Mouse (Mus musculus) heart, embryonic 13.5 days (tissue): ENCODE results near the gene Zbtb12. TPM values are rescaled to one million over a fixed set of nuclear protein-coding genes. Genes with fewer than 3 reads are reported as not detected.

Source experiments
- ATAC-seq: fragments of 200-750 bp; cut with Nextera tagmentation; 2 replicates; pipeline ENCODE4 v1.8.0; 2017; ENCODE audit warnings: moderate TSS enrichment; ENCODE audit not compliant: insufficient number of reproducible peaks, low FRiP score, low TSS enrichment; ENCODE audit errors: extremely low read depth
- H3K27ac ChIP-seq: fragments of 300-500 bp; sonication (generic); replicated peaks from 2 replicates; pipeline ENCODE4 v1.5.1; 2015; ENCODE audit warnings: moderate library complexity, mild to moderate bottlenecking, inconsistent platforms
- H3K27me3 ChIP-seq: fragments of 300-500 bp; sonication (generic); replicated peaks from 2 replicates; pipeline ENCODE4 v1.6.1; 2015; ENCODE audit warnings: mild to moderate bottlenecking, inconsistent platforms
- H3K36me3 ChIP-seq: fragments of 300-500 bp; sonication (generic); 2 replicates; pipeline ENCODE4 v1.6.1; 2015; ENCODE audit warnings: mild to moderate bottlenecking, inconsistent platforms
- H3K4me1 ChIP-seq: fragments of 300-500 bp; sonication (generic); 2 replicates; pipeline ENCODE4 v1.6.1; 2015; ENCODE audit warnings: inconsistent platforms
- H3K4me2 ChIP-seq: fragments of 300-500 bp; sonication (generic); 2 replicates; pipeline ENCODE4 v1.6.1; 2015; ENCODE audit warnings: inconsistent platforms, mild to moderate bottlenecking, moderate library complexity
- H3K4me3 ChIP-seq: fragments of 300-500 bp; sonication (generic); 2 replicates; pipeline ENCODE4 v1.5.1; 2015; ENCODE audit warnings: moderate library complexity, mild to moderate bottlenecking, inconsistent platforms
- H3K9ac ChIP-seq: fragments of 300-500 bp; sonication (generic); 2 replicates; pipeline ENCODE4 v1.6.1; 2015; ENCODE audit warnings: inconsistent platforms, mild to moderate bottlenecking, moderate library complexity
- H3K9me3 ChIP-seq: fragments of 300-500 bp; sonication (generic); 2 replicates; pipeline ENCODE4 v1.6.1; 2016; ENCODE audit warnings: inconsistent platforms
- WGBS: fragments of 180-500 bp; shearing (Covaris S2); methylation state at CpG from one replicate; pipeline ENCODE4 v1.1.7; 2015; ENCODE audit warnings: mixed read lengths; 5-methylcytosine and 5-hydroxymethylcytosine counted together
- polyA plus RNA-seq: library from polyadenylated mRNA; unstranded; fragments of >200 nt; fragmentation: Nextera tagmentation; extraction: Ambion mirVana; gene quantifications from 2 replicates; pipeline ENCODE4 v1.2.1, GENCODE M21; 2015

Gene Zbtb12
- polyA plus RNA-seq, 1 experiment from 2014 or later = 2.0 TPM

DNA sequence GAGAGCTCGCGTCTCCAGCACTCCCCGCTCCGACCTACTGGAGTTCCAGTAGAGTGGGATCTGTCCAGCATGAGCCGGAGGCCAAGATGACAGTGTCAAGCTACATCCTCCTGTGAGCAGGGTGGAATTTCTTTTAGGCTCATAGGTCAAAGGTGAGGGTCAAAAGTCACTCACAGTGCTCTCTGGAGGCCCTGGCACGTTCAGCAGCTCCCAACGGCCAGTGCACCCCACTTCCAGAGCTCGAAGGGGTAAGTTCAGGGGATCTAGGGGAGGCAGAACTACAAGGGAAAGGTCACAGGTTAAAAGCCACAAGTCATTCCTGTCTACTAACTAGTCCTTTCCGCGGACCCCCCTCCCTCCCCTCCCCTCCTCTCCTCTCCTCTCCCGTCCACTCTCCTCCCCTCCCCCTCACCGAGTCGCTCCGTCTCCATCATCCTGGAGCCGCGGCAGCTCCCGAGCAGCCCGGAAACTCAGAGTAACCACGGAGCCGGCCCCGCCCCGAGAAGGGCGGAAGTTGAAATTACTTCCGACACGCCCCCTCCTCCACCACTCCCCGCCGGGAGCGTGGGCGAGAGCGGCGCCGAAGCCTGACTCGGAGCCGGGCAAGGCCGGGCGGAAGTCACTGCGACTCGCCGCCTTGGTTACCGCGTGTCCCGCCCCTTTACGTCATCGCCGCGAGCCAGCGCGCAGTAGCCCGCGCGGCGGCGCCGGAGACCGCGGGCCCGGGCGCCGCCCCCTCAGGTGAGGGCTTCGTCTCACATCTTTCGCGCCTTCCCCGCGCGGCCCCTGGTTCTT lies 29.4 kb upstream of the Zbtb12 start, which contains the start of the genes Skiv2l and Nelfe:
TSS of gene Skiv2l (minus strand) at position 489 of the 795 bp plus-strand sequence.
TSS of gene Nelfe (plus strand) at position 670 of the 795 bp plus-strand sequence.
- peak within 1 kb of the TSS; percentile 25; the same call in 1 of the 2 replicates for H3K27ac ChIP-seq

GRCm38 (mm10) chr17:34850517-34851125 lies 28.7 kb upstream of the Zbtb12 start:
- 2% methylated on average over 25 of the region's 25 CpGs for WGBS
- Histone ChIP-seq H3K4me2 (peak overlapping the region; percentile 98), H3K9me3 (no peaks in the 10 kb centered on the region), H3K9ac (peak overlapping the region; percentile 94), H3K4me1 (peaks cover 18% of the 10 kb centered on the region), H3K36me3 (peaks cover 62% of the 10 kb centered on the region), H3K27ac (peak overlapping the region; percentile 25; the same call in 1 of the 2 replicates), H3K27me3 (no peaks in the 10 kb centered on the region), H3K4me3 (peak overlapping the region; percentile 97)
- ATAC-seq = no peak

More for the DNA sequence above, 29.4 kb upstream of the Zbtb12 start, which contains the start of the genes Skiv2l and Nelfe:
- Histone ChIP-seq H3K9me3 (no peaks in the 10 kb centered on the region), H3K4me3 (peak within 1 kb of the TSS; percentile 97), H3K9ac (peak within 1 kb of the TSS; percentile 94), H3K36me3 (peaks cover 63% of the 10 kb centered on the region), H3K27me3 (no peaks in the 10 kb centered on the region), H3K4me1 (peaks cover 18% of the 10 kb centered on the region), H3K4me2 (peak within 1 kb of the TSS; percentile 98)
- ATAC-seq = peak; percentile 97
- WGBS = under 1% methylated on average over 57 of the region's 65 CpGs

GRCm38 (mm10) chr17:34853511-34853910 lies 25.8 kb upstream of the Zbtb12 start:
- WGBS = 71% methylated on average over 8 of the region's 8 CpGs
- H3K9ac ChIP-seq = no peak overlapping the region
- peaks cover 58% of the 10 kb centered on the region for H3K36me3 ChIP-seq
- peaks cover 18% of the 10 kb centered on the region for H3K4me1 ChIP-seq
- H3K27ac ChIP-seq = no peak overlapping the region
- ATAC-seq = no peak
- H3K27me3 ChIP-seq = no peaks in the 10 kb centered on the region
- H3K4me3 ChIP-seq = no peak overlapping the region
- no peaks in the 10 kb centered on the region for H3K9me3 ChIP-seq
- no peak overlapping the region for H3K4me2 ChIP-seq

DNA sequence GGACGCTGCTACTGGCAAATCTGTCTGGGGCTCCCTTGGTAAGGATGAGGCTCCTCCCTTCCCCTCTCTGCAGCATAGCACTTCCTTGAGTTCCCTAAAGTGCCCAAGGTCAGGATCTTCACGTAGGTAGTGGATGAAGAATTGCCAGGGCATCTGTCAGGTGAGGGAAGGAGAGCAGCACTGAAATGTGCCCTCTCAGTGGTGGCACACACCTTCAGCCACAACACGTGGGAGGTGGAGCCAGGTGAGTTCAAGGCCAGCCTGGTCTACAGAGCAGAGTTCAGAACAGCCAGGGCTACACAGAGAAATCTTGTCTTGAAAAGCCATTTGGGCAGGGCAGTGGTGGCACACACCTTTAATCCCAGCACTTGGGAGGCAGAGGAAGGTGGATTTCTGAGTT lies 24.5 kb upstream of the Zbtb12 start:
- no peaks in the 10 kb centered on the region for H3K27me3 ChIP-seq
- H3K4me1 ChIP-seq = peaks cover 11% of the 10 kb centered on the region
- no peaks in the 10 kb centered on the region for H3K9me3 ChIP-seq
- no peak overlapping the region for H3K4me2 ChIP-seq
- H3K9ac ChIP-seq = no peak overlapping the region
- ATAC-seq = no peak
- no peak overlapping the region for H3K4me3 ChIP-seq
- WGBS = 77% methylated on average over 3 of the region's 3 CpGs
- peaks cover 58% of the 10 kb centered on the region for H3K36me3 ChIP-seq
- no peak overlapping the region for H3K27ac ChIP-seq

GRCm38 (mm10) chr17:34855825-34856224 lies 23.5 kb upstream of the Zbtb12 start:
- no peak overlapping the region for H3K4me2 ChIP-seq
- peaks cover 7% of the 10 kb centered on the region for H3K4me1 ChIP-seq
- peaks cover 58% of the 10 kb centered on the region for H3K36me3 ChIP-seq
- H3K4me3 ChIP-seq = no peak overlapping the region
- peak overlapping the region; percentile 60; the same call in 1 of the 2 replicates for H3K9ac ChIP-seq
- no peaks in the 10 kb centered on the region for H3K9me3 ChIP-seq
- H3K27ac ChIP-seq = no peak overlapping the region
- WGBS = 31% methylated on average over 3 of the region's 3 CpGs
- peaks cover 6% of the 10 kb centered on the region for H3K27me3 ChIP-seq
- no peak for ATAC-seq

DNA sequence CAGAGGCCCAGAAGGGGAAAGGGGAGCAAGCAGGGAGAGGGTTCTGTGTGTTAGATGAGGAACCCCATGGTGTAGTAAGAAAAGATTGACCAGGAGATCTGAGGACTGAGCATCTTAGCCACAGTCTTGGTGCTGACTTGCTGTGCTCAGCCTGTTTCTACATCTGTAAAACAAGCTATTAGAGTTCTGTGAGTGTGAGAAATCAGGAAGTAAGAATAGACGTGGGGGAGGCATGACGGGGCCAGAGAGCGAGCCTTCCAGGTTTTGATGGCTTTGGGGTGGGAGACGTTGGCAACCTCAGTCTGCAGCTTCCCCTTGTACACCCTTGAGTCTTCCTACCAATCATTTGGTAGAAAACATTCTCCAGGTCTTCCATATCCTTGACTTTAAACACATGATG lies 20.6 kb upstream of the Zbtb12 start:
- H3K9ac ChIP-seq = no peak overlapping the region
- ATAC-seq = no peak
- H3K4me3 ChIP-seq = no peak overlapping the region
- no peaks in the 10 kb centered on the region for H3K9me3 ChIP-seq
- H3K27ac ChIP-seq = no peak overlapping the region
- H3K4me1 ChIP-seq = no peaks in the 10 kb centered on the region; the same call in 1 of the 2 replicates
- H3K27me3 ChIP-seq = peaks cover 30% of the 10 kb centered on the region
- no peak overlapping the region for H3K4me2 ChIP-seq
- 69% methylated on average over 4 of the region's 4 CpGs for WGBS
- H3K36me3 ChIP-seq = peaks cover 41% of the 10 kb centered on the region

- Histone ChIP-seq H3K4me1 (no peaks in the 10 kb centered on the region; the same call in 1 of the 2 replicates), H3K4me3 (no peak overlapping the region), H3K9ac (no peak overlapping the region), H3K4me2 (no peak overlapping the region), H3K9me3 (no peaks in the 10 kb centered on the region), H3K36me3 (peaks cover 24% of the 10 kb centered on the region), H3K27me3 (peaks cover 43% of the 10 kb centered on the region), H3K27ac (no peak overlapping the region)
- 78% methylated on average over 9 of the region's 9 CpGs for WGBS
- no peak for ATAC-seq
Measured at GRCm38 (mm10) chr17:34860514-34860913, 18.8 kb upstream of the Zbtb12 start.

GRCm38 (mm10) chr17:34861704-34862415 lies 17.4 kb upstream of the Zbtb12 start:
- Histone ChIP-seq H3K36me3 (peaks cover 13% of the 10 kb centered on the region), H3K27ac (no peak overlapping the region), H3K9me3 (no peaks in the 10 kb centered on the region), H3K4me3 (no peak overlapping the region), H3K4me1 (no peaks in the 10 kb centered on the region), H3K4me2 (no peak overlapping the region), H3K27me3 (peaks cover 43% of the 10 kb centered on the region), H3K9ac (no peak overlapping the region)
- no peak for ATAC-seq
- WGBS = 58% methylated on average over 13 of the region's 13 CpGs

- no peak within 1 kb of the TSS for H3K4me3 ChIP-seq
- 64% methylated on average over 8 of the region's 8 CpGs for WGBS
- peaks cover 43% of the 10 kb centered on the region for H3K27me3 ChIP-seq
- no peak within 1 kb of the TSS for H3K27ac ChIP-seq
- no peak within 1 kb of the TSS for H3K9ac ChIP-seq
- H3K9me3 ChIP-seq = no peaks in the 10 kb centered on the region
- peaks cover 7% of the 10 kb centered on the region; the same call in 1 of the 2 replicates for H3K36me3 ChIP-seq
- no peak for ATAC-seq
- no peak within 1 kb of the TSS for H3K4me2 ChIP-seq
- H3K4me1 ChIP-seq = no peaks in the 10 kb centered on the region
Measured at GRCm38 (mm10) chr17:34862416-34863081, 16.7 kb upstream of the Zbtb12 start, which contains the start of gene Cfb. Cfb (minus strand) TSS chr17:34862518.

DNA sequence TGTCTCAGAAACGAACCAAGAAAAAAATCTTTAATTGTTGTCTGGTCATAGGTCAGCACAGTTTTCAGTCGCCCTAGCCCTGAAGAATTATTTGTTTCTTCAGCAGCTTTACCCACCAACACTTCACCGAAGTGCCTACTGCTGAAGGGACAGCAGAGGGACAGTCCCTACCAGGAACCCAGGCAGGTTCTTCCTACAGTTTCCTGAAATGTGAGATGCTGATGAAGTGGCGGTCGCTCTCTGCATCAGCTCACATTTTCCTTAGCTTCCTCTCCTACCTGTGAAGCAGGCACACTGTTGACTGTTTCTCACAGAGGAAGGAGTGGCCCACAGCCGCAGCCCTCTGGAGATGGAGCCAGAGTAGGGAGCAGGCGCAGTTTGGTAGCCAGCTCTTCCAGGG lies 13.3 kb upstream of the Zbtb12 start:
- Histone ChIP-seq H3K36me3 (no peaks in the 10 kb centered on the region), H3K9ac (no peak overlapping the region), H3K4me3 (no peak overlapping the region), H3K9me3 (no peaks in the 10 kb centered on the region), H3K27ac (no peak overlapping the region), H3K4me2 (no peak overlapping the region), H3K27me3 (peaks cover 36% of the 10 kb centered on the region), H3K4me1 (no peaks in the 10 kb centered on the region)
- 49% methylated on average over 7 of the region's 7 CpGs for WGBS
- no peak for ATAC-seq
